Mouse (Mus musculus): ENCODE measurements around the gene Kcnma1.

Kcnma1 gene

DNA sequence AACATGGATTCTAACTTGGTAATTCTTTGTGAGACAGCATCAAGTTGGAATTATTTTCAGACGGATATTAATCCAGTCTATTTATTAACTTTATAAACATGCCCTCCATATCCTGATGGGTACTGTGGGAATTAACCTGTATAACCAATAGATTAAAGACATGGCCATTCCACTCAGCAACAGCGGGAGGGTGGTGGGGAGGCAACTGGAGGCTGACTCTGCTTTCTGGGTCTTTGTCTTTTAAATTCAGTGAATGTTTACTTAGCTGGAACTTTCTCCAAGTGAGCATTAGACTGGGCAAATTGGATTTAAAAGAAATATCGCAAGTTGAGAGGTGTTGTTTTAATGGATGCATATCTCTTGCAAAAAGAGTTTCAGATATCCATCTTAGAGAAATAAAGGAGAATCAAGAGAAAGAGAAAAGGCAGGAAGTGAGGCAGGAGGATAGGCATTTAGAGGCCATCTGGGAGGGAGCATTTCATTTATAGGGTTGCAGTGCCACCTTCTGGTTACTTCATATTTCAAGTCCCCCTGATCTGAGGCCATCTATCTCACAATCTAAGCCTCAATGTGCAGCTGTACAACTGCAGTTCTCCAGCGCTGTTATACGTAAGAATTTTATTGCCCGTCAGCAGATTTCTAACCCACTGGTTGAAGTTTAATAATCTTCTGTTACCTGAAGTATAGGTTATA is 613.4 kb downstream of the Kcnma1 start:
- DNase-seq: peak; percentile 40

DNA sequence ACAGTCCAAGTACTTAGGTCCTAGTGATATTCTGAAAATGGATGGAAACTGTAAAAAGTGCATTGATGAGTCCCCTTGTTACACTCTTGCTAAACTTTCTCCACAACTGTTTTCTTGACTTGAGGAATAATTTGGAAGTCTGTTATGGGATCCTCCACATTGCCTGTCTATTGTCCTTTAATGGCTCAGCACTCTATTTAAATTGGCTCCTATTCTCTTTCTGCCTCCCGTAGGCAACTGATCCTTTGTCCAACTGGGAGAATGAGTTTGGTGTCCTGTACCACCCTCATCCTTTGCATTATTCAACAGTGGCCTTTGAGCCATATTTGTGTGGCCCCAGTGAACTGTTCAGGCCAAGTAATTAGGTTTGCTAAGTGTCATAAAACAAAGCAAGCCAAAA is 616.6 kb downstream of the Kcnma1 start:
- no peak for DNase-seq

DNA sequence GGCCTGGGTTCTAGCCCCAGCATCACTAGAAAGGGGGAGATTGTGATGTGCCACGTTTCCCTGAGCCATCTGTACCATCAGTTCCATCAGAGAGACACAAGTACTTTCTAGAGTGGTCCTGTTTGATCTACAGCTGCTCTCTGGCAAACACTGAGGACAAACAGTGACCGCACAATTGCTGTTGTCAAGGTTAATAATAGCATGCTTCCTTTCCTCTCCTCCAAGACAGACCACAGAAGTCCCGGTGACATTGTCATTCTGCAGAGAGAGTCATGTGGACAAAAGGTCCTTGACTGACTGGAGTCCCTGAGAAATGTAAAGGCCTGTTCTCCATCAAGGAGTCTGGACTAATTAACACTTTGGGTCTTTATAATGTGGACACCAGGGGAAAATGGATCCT is 622.7 kb downstream of the Kcnma1 start:
- no peak for DNase-seq

DNA sequence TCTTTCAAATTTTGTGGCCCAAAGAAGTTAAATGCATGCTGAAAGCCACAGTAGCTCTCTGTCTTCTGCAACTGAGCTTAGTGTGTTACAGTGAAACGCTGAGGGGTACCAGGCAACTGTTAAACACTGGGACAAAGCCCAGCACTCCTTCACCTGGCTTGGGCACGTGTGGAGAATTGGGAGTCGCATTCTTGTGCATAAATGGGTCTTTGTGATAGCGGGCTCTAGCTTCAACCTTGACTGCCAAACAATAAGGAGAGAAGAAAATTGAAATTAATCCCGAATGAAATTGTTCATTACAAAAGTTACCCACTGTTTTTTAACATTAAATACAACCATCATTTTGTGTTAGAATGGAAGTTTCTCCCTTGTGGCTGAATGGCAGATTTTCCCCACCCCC is 623.5 kb downstream of the Kcnma1 start:
- no peak for DNase-seq

DNA sequence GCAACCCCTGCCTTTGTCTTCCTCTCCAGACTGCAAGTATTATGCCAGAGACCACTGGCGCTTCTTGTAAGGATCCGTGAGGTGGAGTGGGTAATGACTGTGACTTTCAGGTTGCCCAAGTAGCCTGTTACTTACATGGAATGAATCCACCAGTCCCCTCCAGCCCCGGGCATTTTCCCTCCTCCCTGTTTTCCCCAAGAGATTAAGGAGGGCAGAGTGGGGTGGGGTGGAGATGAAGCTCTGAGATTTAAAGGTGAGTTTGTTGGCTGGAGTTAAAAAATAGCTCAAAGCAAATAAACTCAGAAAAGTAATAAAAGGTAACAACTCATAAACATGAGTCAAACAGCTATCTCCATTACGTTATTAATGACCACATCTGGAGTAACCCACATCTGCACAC is 624.1 kb downstream of the Kcnma1 start:
- no peak for DNase-seq

DNA sequence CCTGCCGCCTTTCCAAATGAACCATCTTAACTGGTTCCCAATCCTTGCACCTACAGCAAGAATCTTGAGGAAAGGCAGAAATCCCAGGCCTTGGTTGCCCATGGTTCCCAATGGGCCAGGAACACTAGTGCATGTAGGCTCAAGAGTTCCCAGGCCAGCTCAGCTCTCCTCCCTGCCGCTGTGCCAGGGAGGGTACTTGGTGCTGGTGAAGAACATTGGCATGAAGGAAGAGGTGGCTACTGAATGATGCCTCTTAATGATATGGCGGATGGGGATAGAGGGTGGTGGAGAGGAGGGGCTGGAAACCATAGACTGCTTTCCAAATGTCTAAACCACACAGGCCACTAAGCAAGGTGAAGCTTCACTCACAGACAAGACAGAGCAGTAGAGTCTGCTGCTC is 627.5 kb downstream of the Kcnma1 start:
- DNase-seq: no peak

DNA sequence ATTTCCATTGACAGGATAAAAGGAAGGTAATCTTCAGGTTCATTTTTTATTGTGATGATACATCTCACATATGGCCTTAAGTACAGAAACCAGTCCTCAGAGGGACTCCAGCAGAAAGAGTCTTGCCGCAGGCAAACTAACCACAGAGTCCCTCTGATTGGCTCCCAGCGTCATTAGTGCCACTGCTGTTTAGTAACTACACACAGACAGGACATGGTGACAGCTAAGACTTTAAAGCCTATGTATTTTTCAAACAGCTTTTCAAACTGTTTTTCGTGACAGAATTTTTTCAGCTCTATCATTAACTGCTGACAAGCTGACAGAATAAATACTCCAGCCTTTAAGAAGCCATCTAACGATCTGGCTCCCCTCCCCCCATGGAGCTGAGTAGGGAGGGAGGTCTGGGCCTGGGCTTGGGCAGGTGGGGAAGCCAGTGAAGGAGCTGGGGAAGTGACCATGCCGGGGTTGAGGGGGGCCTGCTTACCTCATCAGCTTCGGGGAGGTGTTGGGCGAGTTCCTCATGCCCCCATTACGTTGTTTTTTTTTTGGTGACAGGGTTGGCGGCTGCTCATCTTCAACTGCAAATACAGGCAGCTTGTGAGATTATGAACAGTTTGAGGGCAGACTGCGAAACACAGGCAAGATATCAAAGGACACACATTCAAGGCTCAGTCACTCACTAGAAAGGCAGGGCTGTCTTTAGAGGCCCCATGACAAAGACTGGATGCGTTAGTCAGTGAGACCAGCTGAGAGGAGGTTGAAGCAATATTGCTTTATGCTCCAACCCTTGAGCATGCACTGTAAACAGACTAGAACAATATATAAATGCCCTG is 628.3 kb downstream of the Kcnma1 start:
- DNase-seq: no peak

DNA sequence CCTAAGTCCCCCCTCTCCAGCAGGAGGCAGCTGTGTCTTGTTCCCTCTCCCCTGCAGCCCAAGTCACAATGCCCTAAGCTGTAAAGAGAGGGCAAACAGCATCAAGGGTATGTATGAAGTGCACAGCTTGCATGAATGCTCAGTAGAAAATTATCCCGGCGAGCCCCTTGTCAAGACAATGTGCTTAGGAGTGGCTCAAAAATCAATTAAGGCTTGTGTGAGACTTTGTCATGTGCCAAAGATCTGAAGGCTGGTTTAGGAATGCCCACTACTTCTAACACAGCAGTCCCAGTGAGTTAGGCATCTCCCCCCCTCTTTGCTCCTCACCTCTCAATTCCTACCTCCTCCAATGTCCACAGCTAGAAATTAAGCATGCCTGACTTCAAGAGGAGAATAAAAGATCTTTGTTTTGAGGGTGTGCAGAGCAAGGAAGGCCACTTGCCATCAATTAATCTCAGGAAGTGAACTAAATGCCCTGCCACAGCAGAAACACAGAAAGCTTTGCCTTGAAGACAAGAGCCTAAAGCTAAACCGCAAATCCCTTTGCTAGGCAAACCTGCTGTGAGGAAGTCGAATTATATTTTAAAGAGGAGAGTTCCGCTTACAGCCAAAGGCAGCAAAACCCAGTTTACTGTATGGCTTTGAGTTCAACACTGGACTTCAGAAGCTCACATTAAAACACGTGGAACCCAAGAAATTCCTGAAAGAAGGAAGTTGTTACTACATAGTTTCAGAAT is 635.8 kb downstream of the Kcnma1 start:
- DNase-seq: no peak

DNA sequence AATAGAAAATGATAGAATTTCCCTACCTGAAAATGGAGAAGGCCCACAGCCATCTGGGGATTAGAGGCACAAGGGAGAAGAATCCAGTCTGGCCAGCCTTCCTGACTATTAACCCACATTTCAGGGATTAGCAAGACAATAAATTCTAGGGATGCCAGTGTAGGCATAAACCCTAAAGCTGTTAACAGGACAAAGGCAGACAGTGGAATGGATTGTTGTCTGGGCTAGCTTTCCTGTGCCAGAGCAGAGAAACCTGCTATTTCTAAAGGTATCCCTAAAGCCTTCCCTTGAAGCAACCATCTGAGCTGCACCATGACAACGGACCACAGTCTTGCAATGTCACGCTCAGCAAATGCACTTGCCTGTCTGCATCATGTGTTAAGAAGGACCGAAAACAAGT is 642.3 kb downstream of the Kcnma1 start:
- DNase-seq: no peak

DNA sequence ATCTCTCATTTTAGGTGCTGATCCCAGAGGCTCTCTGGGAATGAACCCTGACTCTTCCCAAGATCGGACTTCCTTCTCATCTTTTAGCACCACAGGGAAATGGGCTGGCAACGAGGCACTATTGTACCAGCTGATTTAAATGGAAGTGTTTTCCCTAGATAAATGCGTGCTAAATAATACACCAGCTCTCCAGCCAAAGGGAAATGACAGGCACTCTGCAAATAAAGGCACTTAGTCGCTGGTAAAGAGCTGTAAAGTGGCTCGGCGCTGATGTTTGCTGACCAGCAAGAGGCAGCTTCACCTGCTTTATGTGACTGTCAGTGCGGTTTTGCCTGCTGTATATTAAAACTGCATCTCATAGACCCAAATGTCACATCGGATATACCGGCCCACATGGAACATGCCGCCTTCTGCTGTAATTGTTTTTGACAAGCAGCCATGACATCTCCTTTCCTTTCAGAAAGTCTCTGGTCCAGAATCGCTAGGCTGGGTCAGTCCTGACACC is 653.7 kb downstream of the Kcnma1 start:
- DNase-seq: no peak

DNA sequence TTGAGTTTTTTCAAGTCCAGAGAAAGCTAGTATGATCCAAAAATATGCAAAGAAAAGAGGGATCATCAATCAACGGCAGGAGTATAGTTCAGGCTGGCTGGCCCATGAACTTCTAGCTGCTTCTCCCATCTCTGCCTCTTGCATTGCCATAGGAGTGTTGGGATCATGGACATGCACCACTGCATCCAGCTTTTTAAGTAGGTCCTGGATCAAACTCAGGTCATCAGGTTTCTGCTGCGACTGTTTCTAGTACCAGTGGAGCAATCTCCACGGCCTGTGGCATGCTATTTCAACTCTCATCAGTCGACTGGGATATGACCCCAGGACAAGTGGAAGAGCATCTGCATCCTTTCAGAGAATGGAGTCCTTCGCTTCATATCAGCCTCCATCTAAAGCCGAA is 655.5 kb downstream of the Kcnma1 start:
- DNase-seq: no peak

DNA sequence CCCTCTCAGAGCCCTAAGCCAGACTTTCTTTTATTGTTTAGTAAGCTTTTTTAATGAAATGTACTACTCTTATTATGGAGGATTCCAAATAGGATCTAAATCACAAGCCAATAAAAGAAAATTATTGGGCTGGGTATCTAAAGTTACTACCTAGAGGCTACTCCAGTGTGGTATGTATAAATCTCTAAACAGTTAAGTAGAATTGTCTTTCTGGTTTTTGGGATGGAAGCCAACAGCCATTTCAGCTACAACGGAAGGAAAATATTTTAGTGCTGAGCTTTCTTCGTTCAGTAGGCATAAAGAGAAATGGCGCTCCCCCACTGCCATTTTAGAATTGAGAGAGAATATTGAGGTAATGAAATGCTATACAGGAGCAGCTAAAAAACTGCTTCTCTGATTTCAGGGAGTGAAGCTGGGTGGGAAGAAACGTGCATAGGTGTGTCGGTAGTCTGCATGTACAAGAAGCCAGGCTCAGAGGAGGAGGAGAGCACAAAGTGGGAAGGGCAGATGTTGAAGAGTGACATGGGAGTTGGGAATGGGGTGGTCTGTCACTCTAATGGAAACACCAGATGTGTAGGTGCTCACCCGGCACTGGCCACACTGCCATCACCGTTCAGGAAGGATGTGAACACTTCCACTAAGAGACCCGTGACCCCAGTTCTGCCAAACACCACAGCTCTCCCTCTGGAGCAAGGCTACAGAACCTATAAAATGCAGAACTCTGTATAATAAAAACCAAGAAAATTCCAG is 656.6 kb downstream of the Kcnma1 start:
- DNase-seq: no peak

DNA sequence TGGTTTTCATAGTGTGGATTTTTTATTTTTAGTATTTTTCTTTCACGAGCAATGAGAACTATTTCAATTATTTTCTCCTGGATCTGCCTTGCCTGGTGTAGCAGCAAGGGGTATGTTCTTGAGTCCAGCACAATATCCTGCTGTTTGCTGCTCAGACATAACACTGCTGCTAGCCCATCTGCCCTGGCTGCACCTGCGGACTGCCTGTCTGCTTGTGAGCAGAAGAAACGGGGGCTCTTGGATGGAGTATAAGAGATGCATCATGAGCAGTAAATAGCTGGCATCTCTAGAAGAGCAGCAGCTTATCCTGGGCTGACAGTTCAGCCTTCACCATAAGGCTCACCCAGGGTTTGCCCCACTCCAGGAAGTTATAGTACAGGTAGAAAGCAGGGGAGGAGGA is 687.5 kb downstream of the Kcnma1 start:
- DNase-seq: peak; percentile 5

DNA sequence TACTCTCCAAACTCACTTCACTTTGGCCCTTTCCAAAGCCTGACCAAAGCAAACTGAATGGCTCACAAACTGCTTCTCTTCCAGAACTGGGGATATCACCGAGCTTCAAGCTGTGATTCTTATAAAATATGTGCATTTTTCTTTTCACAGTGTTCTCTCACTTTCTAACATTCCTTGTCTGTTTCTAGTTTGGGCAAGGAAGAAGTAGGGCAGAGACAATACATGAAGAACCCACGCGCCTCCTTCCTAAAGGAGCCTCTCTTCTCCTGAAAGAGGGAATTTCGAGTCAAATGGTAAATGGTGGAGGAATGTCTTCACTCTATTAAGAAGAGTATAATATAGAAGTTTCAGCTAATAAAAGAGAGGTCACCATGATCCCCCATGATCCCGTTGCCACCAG is 709.0 kb downstream of the Kcnma1 start:
- no peak for DNase-seq

DNA sequence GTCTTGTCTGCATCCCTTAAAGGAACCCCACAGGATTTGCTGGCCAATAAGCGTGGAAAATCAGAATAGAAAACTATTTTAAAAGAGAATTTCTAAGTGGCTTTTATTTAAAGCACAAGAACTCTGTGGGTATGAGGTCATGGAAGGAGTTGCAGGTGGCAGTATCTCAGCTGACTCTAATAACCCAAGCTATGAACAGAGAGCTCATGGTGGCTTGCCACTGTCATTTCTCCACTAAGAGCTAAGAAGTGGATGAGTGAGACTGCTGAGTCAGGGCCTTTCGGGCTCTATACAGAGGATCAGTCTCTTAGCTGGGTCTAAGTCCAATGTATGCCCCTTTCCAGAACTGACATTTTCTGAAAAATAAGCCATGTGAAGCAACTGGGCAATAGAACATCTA is 713.8 kb downstream of the Kcnma1 start:
- no peak for DNase-seq

DNA sequence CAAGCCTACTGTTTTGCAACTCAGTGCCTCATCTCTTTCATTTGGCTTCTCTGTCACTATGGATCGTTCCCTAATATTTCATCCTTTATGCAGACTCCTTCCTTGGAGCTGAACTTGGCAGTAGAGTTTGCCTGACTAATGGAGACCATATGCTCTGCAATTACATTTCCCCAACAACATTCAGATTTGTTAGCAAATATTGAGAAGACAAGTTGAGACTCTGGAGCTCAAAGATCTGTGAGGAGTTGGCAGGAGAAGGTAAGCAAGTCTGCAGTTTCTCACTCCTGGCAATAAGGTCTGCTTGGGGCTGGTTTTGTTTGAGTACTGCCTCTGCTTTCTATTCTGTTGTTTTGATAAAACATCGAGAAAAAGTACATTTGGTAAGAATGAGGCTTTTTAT is 723.7 kb downstream of the Kcnma1 start:
- DNase-seq: no peak

DNA sequence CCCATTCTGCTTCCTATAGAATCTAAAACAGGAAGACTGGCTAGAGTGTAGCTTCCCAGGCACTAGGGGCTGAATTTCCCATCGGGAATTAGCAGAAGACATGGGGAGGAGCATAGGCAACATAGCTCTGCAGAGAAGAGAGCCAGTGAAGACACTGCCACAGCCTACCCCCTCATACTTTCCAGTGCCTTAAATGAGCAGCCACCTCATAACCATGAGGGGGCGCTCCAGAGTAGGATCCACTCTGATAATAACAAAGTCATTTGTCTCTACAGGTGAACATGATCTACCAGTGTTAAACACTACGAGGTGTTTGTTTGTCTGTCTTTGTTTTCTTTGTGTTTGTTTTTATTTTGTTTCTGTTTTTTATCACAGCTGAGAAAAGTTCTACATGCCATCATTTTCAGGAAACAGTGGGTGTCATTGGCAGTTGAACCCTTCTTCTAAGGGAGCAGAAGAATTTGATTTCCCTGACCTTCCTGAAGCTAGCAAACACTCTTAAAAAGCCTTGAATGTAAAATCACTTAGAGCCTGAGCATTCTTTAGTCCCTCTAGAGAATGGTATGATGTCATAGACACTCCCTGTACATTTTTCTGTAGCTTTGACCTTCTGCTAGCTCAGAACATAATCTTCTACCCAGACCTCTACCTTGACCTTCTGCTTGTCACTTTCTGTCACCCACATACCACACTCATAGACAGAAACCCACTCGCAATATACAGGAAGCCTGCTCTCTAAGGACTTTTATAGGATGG is 747.6 kb downstream of the Kcnma1 start:
- DNase-seq: no peak

DNA sequence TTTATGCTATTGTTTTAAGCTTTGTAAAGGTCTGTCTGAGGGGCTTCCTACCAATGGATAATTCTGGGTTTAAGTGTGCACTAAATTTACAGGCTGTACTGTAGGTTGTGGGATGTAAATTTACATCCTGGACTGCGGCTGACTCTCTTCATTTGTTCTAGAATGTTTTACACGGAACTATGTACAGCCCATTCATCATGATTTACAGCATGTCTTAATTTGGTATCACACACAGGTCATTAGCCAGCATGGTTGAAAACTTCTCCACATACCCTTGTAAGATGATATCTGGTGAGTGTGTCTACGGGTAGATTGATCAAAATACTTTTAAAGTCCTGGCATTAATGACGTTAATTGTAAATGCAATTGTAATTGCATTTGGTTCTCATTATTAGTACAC is 761.1 kb downstream of the Kcnma1 start:
- no peak for DNase-seq

DNA sequence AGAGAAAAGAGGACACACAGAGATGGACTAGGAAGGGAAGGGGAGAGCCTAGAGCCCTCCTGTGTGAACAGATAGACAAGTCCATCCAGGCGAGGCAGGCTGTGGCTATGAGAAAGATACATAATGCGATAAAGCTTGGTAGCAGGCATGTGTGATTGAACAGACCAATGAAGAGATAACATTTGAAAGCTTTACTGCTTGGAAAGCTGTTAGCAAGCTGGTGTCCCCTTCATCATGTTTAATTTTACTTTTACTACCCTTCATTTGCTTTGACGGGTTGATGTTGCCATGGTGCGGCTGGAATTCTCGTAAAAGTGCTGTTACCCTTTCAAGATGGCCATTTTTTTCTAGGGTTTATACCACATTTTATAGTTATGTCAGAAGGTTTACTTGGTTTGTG is 769.8 kb downstream of the Kcnma1 start:
- no peak for DNase-seq

DNA sequence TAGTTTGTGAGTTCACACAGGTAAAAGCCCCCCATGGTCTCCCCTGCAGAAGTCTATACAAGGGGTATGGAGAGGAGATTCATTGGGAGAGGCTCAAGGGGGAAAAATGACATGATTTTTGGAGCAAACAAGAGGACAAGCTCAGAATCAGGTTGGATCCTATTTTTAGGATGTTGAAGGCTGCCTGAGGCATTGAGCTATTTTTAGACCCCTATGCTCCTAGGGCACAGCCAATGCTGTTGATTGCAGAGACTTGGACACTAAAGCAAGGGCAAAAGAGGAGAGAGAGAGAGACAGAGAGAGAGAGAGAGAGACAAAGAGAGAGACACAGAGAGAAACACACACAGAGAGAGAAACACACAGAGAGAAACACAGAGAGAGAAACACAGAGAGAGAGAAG is 770.4 kb downstream of the Kcnma1 start:
- DNase-seq: peak; percentile 6
